Mouse (Mus musculus) cerebellum, postnatal 14 days (tissue): ENCODE measurements at regions not wholly inside any gene's neighbourhood (a gene's known extent, or its start where the extent isn't known, plus 50 kb on each side); places are given as distances from the start of the nearest gene placed in this dataset.
A peak's percentile ranks its signal among the peaks of the same experiment; 100 is the strongest.
"Not testable (repeated sequence)": the region's sequence is repeated elsewhere in the genome, so short reads cannot be mapped to it uniquely, and the experiment has no call there.

ENCODE experiments used
- DNase-seq, 2 experiments: peaks; one replicate each; pipeline ENCODE4 v3.0.0; 2021; ENCODE audit warnings: mixed read lengths in 2 of 2

- peak in 1 of 2 experiments; percentile 2 for DNase-seq
These were observed 93.8 kb downstream of the Defb7 start for GRCm38 (mm10) chr8:19588715-19589114.

GRCm38 (mm10) chr8:19601542-19601941 is 106.6 kb downstream of the Defb7 start:
- not testable (repeated sequence) for DNase-seq

DNA sequence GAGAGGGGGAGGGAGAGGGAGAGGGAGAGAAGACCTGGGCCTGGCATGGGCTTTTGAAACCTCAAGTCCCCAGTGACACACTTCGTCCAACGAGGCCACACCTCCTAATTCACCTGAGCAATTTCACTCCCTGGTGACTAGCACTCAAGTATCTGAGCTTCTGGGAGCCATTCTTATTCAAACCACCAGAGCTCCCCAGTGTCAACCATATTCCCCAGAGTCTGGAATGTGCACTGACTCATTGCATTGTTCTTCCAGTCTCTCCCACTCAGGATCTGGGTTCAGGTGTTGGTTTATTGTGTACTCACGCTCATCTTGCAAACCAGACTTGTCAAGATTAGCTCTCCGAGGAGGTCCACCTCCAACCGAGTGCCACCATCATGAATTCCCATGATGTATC is 111.7 kb downstream of the Defb7 start:
- no peak for DNase-seq

GRCm38 (mm10) chr8:19627514-19627913 is 101.9 kb upstream of the 4930467E23Rik start:
- DNase-seq, result peak in 1 of 2 experiments; percentile 3

GRCm38 (mm10) chr8:19648591-19648990 is 80.8 kb upstream of the 4930467E23Rik start:
- DNase-seq, result peak; percentile 2 to 7
